ENCODE assay signal across 29 mouse cellular contexts in the genomic region with DNA sequence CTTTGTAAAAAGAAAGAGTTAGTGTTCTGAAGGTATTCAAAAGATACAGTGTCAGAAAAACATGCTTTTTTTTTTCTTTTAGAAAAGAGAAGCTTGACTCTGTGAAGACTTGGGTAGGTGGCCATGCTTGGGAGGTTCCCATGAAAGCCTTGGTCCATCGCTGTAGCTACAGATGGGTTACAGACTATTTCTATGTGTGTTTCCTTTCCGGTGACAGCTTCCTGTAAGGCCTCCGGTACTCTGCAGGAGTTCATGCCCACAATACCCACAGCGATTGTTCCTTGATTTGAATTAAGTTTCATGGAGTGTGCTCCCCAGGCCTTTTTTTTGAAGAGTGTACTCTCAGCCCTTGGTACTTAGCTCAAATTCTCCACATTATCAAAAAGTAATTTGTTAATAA.
DNase-seq lines count a peak whose midpoint lies in the region; ATAC-seq and TF ChIP-seq lines count a peak whose summit lies in the region.
"Had no signal": no experiment of that assay in that cellular context is flagged by ENCODE, and none has a peak within 500 bp of the region (broad histone marks: within the 10 kb centered on the region; RNA-seq: fewer than 3 reads in every experiment).

No protein-coding gene starts in this region.

- peak; percentile 39; the same call in 1 of the 2 replicates for ATAC-seq in neutrophil, adult 5-6 weeks (ENCODE audit: extremely low read depth, insufficient number of reproducible peaks, low FRiP score, poor library complexity, severe bottlenecking)
- ATAC-seq in hindbrain, embryonic 13.5 days (ENCODE audit: low FRiP score): no peak
- ATAC-seq: forebrain, postnatal 0 days; intestine, embryonic 16.5 days; midbrain, embryonic 16.5 days had no signal

- H3K27ac ChIP-seq in spleen, adult 2 months (ENCODE audit: insufficient read depth, low read length): peak overlapping the region; percentile 46
- H3K27ac ChIP-seq in hindbrain, embryonic 13.5 days: no peak overlapping the region
- H3K27ac ChIP-seq: embryonic facial prominence, embryonic 10.5 days; embryonic facial prominence, embryonic 15.5 days; forebrain, embryonic 12.5 days; heart, embryonic 10.5 days; heart, embryonic 15.5 days; hindbrain, embryonic 12.5 days; kidney, postnatal 0 days; liver, embryonic 14.5 days; midbrain, embryonic 10.5 days; neural tube, embryonic 12.5 days had no signal

- 12% methylated on average over 4 of the region's 4 CpGs for WGBS in spleen, adult 2 months
- WGBS in hindbrain, embryonic 13.5 days: 64% methylated on average over 4 of the region's 4 CpGs

- H3K36me3 ChIP-seq in spleen, adult 2 months (ENCODE audit: control insufficient read depth, insufficient read depth, low read length): no peaks in the 10 kb centered on the region
- H3K36me3 ChIP-seq in hindbrain, embryonic 13.5 days: no peaks in the 10 kb centered on the region
- H3K36me3 ChIP-seq: embryonic facial prominence, embryonic 10.5 days; embryonic facial prominence, embryonic 15.5 days; forebrain, embryonic 12.5 days; heart, embryonic 10.5 days; heart, embryonic 15.5 days; hindbrain, embryonic 12.5 days; midbrain, embryonic 10.5 days; neural tube, embryonic 12.5 days had no signal

- no peak overlapping the region for H3K9ac ChIP-seq in hindbrain, embryonic 13.5 days
- H3K9ac ChIP-seq: embryonic facial prominence, embryonic 15.5 days; forebrain, embryonic 12.5 days; forebrain, postnatal 0 days; heart, embryonic 15.5 days; hindbrain, embryonic 12.5 days; liver, embryonic 14.5 days; neural tube, embryonic 12.5 days had no signal

- TF ChIP-seq POLR2A in spleen, adult 2 months (IDR thresholded peaks at IDR 0.05; ENCODE audit: low read depth, low read length): no peak

- no peak overlapping the region for H3K4me2 ChIP-seq in hindbrain, embryonic 13.5 days
- H3K4me2 ChIP-seq: embryonic facial prominence, embryonic 15.5 days; forebrain, embryonic 12.5 days; heart, embryonic 15.5 days; hindbrain, embryonic 12.5 days; neural tube, embryonic 12.5 days had no signal

- H3K27me3 ChIP-seq in spleen, adult 2 months (ENCODE audit: control insufficient read depth, insufficient read depth, low read length): no peaks in the 10 kb centered on the region
- no peaks in the 10 kb centered on the region for H3K27me3 ChIP-seq in hindbrain, embryonic 13.5 days
- H3K27me3 ChIP-seq: embryonic facial prominence, embryonic 15.5 days; forebrain, embryonic 12.5 days; heart, embryonic 15.5 days; hindbrain, embryonic 12.5 days; neural tube, embryonic 12.5 days had no signal

- peaks cover 4% of the 10 kb centered on the region; the same call in 1 of the 2 replicates for H3K4me1 ChIP-seq in spleen, adult 2 months (ENCODE audit: control insufficient read depth, insufficient read depth, insufficient read length)
- H3K4me1 ChIP-seq in hindbrain, embryonic 13.5 days (replicated peaks): no peaks in the 10 kb centered on the region
- H3K4me1 ChIP-seq: embryonic facial prominence, embryonic 10.5 days; embryonic facial prominence, embryonic 15.5 days; heart, embryonic 10.5 days; heart, embryonic 15.5 days; hindbrain, embryonic 12.5 days; midbrain, embryonic 10.5 days; neural tube, embryonic 12.5 days had no signal

- no peak for TF ChIP-seq CTCF in spleen, adult 2 months (IDR thresholded peaks at IDR 0.05; ENCODE audit: extremely low read depth, insufficient read depth, insufficient read length, insufficient replicate concordance)

- peak in 1 of 2 experiments; percentile 56 for DNase-seq in spleen, adult 2 months (ENCODE audit: low read depth in 1 of 2, low spot score in 2 of 2)
- no peak for DNase-seq in spleen, adult 12 weeks (ENCODE audit: low spot score)
- peak; percentile 14 for DNase-seq in R1 (ENCODE audit: low read depth, low spot score)
- DNase-seq in adrenal gland, postnatal 4 days (ENCODE audit: low spot score in 2 of 2): no peak
- DNase-seq: adrenal gland, postnatal 25 days; cerebellum, adult 18-20 months; cerebellum, postnatal 10 days; forebrain, postnatal 0 days; gastrocnemius, postnatal 14 days; heart, adult 11 months; kidney, adult 8-10 months; liver; lung, adult 2 months; lung, postnatal 14 days; right cerebral cortex, postnatal 4 days had no signal

- H3K9me3 ChIP-seq in hindbrain, embryonic 13.5 days: no peaks in the 10 kb centered on the region
- H3K9me3 ChIP-seq: embryonic facial prominence, embryonic 10.5 days; embryonic facial prominence, embryonic 15.5 days; forebrain, embryonic 12.5 days; heart, embryonic 10.5 days; heart, embryonic 15.5 days; hindbrain, embryonic 12.5 days; midbrain, embryonic 10.5 days; neural tube, embryonic 12.5 days had no signal

- no peak overlapping the region for H3K4me3 ChIP-seq in spleen, adult 2 months (ENCODE audit: extremely low read depth, insufficient read depth, insufficient read length)
- no peak overlapping the region for H3K4me3 ChIP-seq in hindbrain, embryonic 13.5 days
- H3K4me3 ChIP-seq: embryonic facial prominence, embryonic 10.5 days; embryonic facial prominence, embryonic 15.5 days; forebrain, embryonic 12.5 days; heart, embryonic 10.5 days; heart, embryonic 15.5 days; hindbrain, embryonic 12.5 days; midbrain, embryonic 10.5 days; neural tube, embryonic 12.5 days had no signal
